Mouse (Mus musculus): ENCODE measurements around the gene Olfr988.
"Not testable (repeated sequence)": the region's sequence is repeated elsewhere in the genome, so short reads cannot be mapped to it uniquely, and the experiment has no call there.

The Olfr988 gene

DNA sequence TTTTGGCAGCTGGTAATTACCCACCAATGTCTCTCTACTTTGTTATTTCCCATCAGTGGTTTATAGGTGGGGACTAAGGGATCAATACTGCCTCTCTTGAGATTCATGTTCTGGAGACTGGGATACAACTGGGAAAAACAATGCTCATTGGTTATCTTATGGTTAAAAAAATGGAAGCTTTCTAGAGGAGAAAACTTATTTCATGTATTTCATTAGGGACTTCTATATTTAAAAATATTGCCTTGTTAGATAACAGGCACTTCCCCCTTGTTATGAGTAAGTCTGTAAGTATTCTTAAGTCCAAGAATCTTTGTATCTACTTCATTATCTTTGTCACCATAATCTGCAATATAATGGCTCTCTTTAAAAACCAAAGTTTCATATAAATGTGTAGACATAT, at the start of gene Olfr988:
Gene Olfr988, minus strand, starts transcription at position 101 of the 400 bp plus-strand sequence.
- not testable (repeated sequence) for DNase-seq (ENCODE audit: low spot score)

DNA sequence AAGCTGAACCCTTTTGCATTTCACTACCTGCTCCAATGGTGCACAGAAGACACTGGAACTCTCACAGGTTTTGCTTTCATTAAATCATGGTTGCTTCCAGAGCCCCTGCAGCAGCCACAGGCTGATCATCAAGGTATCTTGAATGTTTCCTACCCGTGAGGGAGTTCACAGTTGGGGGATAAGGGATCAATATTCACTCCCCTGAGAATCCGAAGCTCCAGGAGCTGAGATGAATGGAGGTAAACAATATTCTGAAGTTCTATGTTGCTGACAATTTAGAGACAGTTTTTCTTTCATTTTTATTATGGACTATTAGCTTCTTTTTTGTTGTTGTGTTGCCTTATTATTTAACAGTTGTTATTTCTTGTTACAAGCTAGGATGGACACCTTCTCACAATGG, 46.3 kb upstream of the Olfr988 start, which contains the start of gene Olfr992:
Gene Olfr992, minus strand, starts transcription at position 101 of the 400 bp plus-strand sequence.
- no peak for DNase-seq (ENCODE audit: low spot score)

DNA sequence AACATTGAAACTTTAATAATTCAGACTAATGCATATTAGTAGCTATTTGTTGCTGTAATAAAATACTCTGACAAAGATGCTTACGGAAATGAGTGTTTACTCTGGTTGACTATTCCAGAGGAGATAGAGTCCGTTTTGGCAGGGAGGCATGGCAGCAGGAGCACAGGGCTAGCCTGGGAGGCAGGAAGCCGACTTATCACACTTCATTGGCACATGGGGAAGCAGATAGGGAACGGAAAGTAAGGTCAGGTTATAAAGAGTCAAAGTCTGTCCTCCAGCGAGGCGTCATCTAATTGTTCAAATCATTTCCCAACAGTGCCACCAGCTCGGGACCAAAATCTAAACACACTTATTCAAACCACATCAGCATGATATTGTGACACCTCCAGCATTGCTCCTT, 23.1 kb downstream of the Olfr988 start:
- no peak for DNase-seq (ENCODE audit: low spot score)

DNA sequence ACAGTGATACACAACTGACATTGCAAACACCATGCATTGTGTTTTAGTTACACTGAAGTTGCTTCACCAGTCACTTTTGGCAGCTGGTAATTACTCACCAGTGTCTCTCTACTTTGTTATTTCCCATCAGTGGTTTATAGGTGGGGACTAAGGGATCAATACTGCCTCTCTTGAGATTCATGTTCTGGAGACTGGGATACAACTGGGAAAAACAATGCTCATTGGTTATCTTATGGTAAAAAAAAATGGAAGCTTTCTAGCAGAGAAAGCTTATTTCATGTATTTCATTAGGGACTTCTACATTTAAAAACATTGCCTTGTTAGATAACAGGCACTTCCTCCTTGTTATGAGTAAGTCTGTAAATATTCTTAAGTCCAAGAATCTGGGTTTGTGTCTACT, 23.8 kb downstream of the Olfr988 start, which contains the start of gene Olfr987:
Gene Olfr987, minus strand, starts transcription at position 101 of the 400 bp plus-strand sequence.
- not testable (repeated sequence) for DNase-seq (ENCODE audit: low spot score)

DNA sequence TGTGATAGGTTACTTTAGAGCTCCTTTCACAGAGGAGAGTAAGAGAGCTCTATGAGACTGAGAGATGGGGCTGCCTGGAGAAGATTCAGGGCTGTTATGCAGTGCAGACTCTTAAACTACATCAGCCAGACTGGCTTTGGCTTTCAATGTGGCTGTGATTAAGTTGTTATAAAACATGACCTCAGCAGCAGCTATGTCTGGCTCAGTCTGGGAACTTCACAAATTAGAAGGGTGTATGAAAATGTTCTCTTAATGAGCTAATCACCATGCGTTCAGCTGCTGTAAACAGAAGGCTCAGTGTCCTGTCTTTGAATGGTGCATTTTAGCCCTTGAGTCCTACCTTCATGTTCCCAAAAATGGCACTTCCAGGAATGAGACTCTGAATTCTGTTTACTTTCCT, 43.9 kb downstream of the Olfr988 start:
- DNase-seq (ENCODE audit: low spot score) = no peak
